Mouse (Mus musculus) telencephalon, adult 2 months (tissue): ENCODE data around the gene Tmem145.
"Not testable (repeated sequence)": the region's sequence is repeated elsewhere in the genome, so short reads cannot be mapped to it uniquely, and the experiment has no call there.

Source experiments
- DNase-seq: peaks from one replicate; pipeline ENCODE4 v3.0.0-alpha.2; 2011; ENCODE audit warnings: low read depth, low spot score

The Tmem145 gene

GRCm38 (mm10) chr7:25305956-25306613, at the start of gene Tmem145:
Tmem145 (plus strand) TSS chr7:25306106.
- DNase-seq, result no peak

GRCm38 (mm10) chr7:25261896-25262295, 44.0 kb upstream of the Tmem145 start:
- no peak for DNase-seq

DNA sequence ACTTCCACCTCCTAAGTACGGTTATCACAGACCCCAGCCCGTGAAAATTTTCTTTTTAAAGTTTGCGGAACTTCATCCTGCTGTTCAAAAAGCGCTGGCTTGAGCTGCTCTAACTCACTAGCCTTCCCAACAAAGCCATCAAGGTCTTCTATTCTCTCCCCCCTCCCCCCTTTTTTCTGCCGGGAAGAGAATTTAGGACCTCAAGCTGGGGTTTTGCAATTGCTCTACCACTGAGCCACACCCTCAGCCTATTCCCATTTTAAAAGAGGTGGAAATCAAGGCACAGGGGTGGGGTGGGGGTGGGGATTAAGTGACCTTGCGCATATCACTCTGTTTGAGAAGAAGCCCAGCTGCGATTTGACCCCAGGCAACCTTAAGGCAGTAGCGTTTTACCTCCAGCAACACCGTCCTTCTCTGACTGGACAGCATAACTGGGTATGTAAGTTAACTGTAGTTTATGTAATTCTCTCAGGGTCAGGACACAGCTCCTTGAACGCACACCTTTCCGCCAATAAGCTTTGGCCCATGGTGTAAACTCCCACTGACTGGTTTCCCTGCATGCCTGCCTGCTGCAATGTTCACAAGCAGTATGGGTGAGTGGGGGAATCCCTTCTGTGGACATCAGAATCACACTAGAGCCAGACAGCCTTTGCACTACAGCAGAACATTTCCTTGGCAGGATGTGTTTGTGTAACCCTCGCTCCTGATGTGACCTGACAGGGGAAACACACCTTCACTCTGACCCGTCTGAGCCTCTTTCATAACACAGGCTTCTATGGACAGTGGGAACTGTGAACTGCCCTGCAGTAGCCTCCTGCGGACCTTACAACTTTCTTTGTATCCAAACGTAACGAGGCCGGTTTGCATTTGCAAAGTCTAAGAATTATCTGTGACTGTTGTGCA, 41.7 kb upstream of the Tmem145 start:
- no peak for DNase-seq

GRCm38 (mm10) chr7:25265743-25266142, 40.2 kb upstream of the Tmem145 start:
- not testable (repeated sequence) for DNase-seq

DNA sequence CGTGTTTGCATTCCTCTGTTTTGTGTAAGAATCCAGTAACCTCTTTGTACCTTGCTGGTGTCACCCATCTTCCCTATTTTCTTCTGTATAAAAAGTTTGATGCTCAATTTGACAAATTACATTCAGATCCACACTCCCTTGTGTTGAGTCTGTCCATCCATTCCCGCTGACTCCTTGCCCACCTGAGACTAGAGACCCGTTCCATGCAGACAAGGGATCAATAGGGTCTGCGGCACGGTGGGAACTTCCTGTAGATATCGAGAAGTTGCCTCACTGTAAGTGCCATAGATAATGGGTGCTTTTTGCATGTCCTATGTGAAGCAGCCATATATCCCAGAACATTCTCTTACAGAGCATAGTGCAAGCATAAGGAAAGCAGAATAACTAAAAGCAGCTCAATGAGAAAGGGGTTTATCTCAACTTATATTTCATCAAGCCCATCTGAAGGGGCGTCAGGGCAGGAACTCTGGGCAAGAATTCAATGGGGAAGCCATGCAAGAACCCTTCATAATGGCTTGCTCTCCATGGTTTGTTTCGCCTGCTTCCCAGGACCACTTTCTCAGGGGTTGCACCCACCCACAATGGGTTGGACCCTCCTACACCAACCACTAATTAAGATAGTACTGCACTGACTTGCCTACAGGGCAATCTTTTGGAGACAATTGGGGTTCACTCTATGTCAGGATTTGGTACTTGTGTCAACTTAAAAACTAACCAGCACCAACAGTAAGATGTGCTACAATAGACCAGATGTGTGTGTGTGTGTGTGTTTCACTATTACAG, 39.5 kb upstream of the Tmem145 start:
- no peak for DNase-seq

DNA sequence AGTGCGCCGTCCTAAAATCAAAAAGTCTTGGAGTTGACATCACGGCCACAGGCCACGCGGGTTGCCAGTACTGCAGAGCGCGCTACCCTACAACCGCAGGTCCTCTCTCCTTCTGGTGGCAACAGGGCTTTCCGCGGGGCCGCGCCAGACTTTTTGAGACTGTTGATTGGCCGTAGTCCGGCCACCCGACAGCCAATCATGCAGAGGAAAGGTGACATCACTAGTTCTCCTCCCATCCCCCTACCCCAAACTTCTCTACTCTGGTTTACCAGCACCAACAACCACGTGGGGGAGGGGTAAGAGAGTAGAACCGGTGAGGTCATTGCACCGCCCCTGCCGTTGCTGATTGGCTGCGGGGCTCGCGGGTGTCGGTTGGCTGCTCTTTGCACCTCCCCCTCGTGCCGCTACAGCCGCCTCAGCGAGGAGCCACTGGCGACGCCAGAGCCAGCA, 38.6 kb upstream of the Tmem145 start, which contains the start of gene Cic:
Gene Cic, plus strand, starts transcription at position 404 of the 450 bp plus-strand sequence.
- peak; percentile 99 for DNase-seq

DNA sequence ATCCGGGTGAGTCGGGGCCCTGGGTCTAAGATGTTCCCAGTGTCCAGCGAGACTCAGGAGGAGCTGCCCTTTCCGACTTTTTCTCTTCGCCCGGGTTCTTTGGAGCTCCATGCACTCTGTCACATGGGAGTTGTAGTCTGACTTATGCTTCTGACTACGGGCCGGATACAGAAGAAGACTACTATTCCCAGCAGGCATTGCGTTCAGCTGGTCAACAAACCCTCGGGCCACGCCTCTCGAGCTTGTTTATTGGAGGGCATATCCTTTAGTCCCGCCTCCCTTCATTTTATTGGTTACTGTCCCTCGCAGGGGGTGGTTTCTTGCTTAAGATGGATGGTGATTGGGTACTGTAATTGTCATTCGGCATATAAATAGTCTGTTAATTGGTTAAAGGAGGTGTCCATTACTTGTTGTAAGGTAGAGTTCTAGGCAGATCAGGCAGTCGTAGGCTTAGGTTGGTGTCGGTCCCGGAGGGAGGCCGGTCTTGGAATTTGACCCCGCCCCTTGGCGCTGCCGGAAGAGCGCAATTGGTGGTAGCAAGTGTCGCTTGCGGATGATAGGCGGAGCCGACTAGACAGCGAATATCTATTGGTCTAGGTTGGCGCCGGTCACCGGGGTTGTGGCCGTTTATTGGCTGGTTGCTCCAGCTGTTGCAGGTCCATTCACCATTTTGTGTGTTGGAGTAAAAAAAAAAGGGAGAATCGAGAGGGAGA, 38.0 kb upstream of the Tmem145 start:
- peak; percentile 100 for DNase-seq

DNA sequence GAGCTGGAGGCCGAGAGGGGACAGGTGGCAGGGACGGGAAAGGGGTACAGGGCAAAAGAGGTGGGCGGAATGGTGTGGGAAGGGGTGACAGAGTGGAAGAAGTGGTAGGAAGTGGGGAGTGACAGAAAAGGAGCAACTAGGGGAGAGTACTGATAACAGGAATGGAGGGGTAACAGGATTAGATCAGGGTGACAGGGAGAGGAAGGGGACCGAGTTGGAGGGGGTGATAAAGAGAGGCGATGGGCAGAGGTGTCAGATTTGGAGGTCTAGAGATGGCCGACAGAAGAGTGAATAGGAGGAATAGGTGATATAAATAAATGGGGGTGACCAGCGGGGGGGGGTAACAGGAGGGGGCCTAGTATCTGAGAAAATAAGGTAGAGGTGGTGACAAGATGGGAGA, 37.3 kb upstream of the Tmem145 start:
- DNase-seq, result no peak

DNA sequence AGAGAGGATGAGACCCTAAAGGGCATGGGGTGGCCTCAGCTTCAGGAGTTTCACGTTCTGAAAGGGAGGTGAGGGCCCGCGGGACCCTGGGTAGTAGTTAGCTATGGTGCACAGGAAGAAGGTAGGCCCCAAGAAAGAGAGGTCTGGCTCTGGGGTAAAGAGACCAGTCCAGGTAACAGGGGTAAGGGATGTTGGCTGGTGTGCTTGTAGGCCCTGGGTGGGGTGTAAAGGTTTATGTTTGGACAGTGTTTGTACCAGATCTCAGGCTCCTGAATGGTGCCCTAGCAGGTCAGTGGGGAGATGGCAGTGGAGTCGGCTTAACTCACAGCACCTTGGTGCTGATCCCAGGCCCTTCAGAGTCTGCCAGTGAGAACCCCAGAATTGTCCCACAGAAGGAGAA, 36.9 kb upstream of the Tmem145 start:
- no peak for DNase-seq

GRCm38 (mm10) chr7:25269545-25270271, 36.2 kb upstream of the Tmem145 start:
- DNase-seq, result no peak

GRCm38 (mm10) chr7:25270652-25271633, 35.0 kb upstream of the Tmem145 start:
- no peak for DNase-seq

DNA sequence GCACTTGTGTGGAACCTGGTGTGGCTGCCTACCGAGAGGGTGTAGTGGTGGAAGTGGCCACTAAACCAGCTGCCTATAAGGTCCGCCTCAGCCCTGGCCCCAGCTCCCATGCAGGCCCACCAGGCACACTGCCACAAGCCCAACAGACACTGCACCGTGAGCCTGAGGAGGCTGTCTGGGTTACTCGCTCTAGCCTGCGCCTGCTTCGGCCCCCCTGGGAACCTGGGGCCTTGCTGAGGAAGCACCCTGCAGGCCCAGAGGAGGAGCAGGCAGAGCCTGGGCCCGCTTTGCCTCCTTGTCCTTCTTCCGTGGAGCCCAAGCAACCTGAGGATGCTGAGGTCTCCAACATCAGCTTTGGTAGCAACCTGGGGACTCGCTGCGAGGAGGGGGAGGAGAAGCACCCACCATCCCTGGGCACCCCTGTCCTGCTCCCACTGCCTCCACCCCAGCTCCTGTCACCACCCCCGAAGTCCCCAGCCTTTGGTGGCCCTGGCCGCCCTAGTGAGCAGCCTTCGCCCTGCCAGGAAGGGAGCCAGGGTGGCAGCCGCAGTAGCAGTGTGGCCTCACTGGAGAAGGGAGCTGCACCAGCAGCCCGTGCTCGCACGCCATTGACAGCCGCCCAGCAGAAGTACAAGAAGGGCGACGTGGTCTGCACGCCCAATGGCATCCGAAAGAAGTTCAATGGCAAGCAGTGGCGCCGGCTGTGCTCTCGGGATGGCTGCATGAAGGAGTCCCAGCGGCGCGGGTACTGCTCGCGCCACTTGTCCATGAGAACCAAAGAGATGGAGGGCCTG, 34.1 kb upstream of the Tmem145 start:
- no peak for DNase-seq

DNA sequence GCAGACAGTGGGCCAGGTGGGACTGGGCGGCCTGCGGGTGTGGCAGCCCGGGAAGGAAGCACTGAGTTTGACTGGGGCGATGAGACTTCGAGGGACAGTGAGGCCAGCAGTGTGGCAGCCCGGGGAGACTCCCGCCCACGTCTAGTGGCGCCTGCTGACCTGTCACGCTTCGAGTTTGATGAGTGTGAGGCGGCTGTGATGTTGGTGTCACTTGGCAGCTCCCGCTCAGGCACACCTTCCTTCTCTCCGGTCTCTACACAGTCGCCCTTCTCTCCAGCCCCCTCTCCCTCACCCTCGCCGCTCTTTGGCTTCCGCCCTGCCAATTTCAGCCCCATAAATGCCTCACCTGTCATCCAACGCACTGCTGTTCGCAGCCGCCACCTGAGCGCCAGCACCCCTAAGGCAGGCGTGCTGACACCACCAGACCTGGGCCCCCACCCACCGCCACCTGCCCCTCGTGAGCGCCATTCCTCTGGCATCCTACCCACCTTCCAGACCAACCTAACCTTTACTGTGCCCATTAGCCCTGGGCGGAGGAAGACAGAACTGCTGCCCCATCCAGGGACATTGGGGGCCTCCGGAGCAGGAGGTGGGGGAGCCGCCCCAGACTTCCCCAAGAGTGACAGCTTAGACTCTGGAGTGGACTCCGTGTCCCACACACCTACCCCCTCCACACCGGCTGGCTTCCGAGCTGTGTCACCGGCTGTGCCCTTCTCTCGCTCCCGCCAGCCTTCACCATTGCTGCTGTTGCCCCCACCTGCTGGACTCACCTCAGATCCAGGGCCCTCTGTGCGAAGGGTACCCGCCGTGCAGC, 33.3 kb upstream of the Tmem145 start:
- no peak for DNase-seq

DNA sequence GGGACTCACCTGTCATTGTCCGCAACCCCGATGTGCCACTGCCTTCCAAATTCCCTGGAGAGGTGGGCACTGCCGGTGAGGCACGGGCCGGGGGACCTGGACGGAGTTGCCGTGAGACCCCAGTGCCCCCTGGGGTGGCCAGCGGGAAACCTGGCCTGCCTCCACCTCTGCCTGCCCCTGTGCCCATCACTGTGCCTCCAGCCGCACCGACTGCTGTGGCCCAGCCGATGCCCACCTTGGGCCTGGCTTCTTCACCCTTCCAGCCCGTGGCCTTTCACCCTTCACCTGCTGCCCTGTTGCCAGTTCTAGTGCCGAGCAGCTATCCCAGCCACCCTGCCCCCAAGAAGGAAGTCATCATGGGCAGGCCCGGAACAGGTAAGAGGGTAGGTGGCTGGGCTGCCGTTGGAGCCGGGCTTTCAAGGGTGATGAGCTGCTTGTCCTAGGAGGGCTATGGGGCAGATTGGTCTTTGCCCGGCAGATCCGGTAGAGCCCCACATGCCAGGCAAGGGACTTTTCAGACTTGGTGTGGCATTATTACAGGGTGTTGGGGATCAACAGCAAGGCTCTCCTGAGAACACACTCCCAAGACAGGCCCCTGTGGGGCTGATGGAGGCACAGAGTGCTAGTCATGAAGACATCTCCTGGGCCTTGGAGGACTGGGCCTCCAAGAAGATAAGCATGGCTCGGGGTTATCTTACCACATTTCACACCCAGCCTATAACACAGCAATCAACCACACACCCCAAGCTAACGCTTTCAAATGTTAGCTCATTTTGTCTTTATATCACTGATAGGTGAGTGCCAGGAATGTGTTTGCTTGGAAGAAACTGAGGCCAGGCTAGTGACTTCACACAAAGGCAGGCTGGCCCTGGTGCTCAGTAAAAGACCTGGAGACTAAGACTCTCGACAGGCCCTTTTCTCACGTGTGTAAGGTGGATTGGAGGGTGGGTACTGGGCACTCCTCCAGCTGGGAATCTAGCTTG, 32.4 kb upstream of the Tmem145 start:
- no peak for DNase-seq

GRCm38 (mm10) chr7:25274571-25274970, 31.3 kb upstream of the Tmem145 start:
- DNase-seq, result no peak

GRCm38 (mm10) chr7:25274996-25275395, 30.9 kb upstream of the Tmem145 start:
- no peak for DNase-seq
